Mouse (Mus musculus) cortical plate, adult 2 months (tissue): Measurements from ENCODE around the gene Tmem132b.

ENCODE experiments used
- CTCF ChIP-seq: fragments of 200-500 bp; IDR thresholded peaks from 2 replicates; pipeline ENCODE4 v1.5.1; 2011; ENCODE audit warnings: mild to moderate bottlenecking, control low read depth, low read length; ENCODE audit not compliant: insufficient read depth; ENCODE audit errors: extremely low read depth
- POLR2A ChIP-seq: fragments of 200-500 bp; IDR thresholded peaks from 2 replicates; pipeline ENCODE4 v1.6.1; 2011; ENCODE audit warnings: mild to moderate bottlenecking, low read length, control low read depth; ENCODE audit not compliant: insufficient read depth; ENCODE audit errors: extremely low read depth

DNA sequence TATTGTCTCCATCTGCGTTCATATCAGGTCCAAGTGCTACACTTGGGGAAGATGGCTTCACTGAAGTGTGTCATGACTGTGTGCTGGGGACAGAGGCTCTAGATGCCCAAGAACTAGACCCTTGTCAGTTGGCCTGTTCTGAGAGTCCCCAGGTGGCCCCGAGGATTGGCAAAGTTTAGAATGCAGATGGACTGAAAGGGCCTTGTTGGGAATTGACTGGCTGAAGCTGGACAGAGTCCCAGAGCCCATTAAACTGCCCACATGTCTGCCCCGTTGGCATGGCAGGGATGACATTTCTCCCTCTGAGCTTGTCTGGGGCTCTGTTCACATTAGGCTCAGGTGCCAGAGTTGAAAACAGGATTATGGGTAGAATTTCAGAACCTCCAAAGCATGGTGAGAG, 167.8 kb downstream of the Tmem132b start:
- TF ChIP-seq CTCF (no peak), POLR2A (no peak)
